Mouse (Mus musculus): Measurements from ENCODE around the gene Cux2. TPM values are rescaled to one million over a fixed set of nuclear protein-coding genes. Genes with fewer than 3 reads are reported as not detected.

Cux2 gene
- total and polyA plus RNA-seq, 3 experiments: 0.11 TPM; not detected in 2

DNA sequence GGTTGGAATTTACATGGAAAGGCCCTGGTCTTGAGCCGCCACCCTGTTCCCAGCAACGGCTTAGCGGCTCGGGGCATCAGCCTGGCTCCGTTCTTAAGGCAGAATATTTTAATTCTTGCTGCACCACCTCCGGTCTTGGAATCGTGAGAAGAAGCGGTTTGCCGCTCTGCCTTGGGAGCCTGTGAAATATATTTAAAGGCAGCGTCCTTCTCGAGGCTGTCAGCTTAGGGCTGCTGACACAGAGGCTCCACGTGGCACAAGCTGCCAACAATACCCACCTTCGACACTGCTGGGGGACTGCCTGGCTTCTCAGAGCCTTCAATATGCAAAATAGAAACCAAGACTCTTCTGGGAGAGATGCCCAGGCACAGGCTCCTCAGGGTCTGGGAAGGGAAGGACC lies 18.7 kb upstream of the Cux2 start:
- ATAC-seq (ENCODE audit: extremely low read depth, insufficient number of reproducible peaks, low FRiP score, poor library complexity, severe bottlenecking) (no peak), DNase-seq (ENCODE audit: low spot score) (no peak)
- Histone ChIP-seq H3K36me3 (replicated peaks) (no peaks in the 10 kb centered on the region), H3K9me3 (replicated peaks) (no peaks in the 10 kb centered on the region), H3K4me1 (ENCODE audit: insufficient read depth, low read depth, low read length) (no peaks in the 10 kb centered on the region), H3K27me3 (ENCODE audit: insufficient read depth, low read length) (no peaks in the 10 kb centered on the region; the same call in 1 of the 2 replicates), H3K4me3 (ENCODE audit: low read depth, low read length) (no peak overlapping the region)
- TF ChIP-seq CTCF (IDR thresholded peaks at IDR 0.05; ENCODE audit: low read depth, low read length) (no peak), GATA2 (IDR thresholded peaks at IDR 0.05; ENCODE audit: borderline replicate concordance, low read depth, low read length) (no peak), POLR2AphosphoS5 (IDR thresholded peaks at IDR 0.05; ENCODE audit: insufficient replicate concordance, low read depth, low read length) (no peak), GATA1 (IDR thresholded peaks at IDR 0.05; ENCODE audit: borderline replicate concordance, low read length) (no peak), TAL1 (conservative IDR thresholded peaks at IDR 0.05; ENCODE audit: low read depth, low read length) (no peak)

DNA sequence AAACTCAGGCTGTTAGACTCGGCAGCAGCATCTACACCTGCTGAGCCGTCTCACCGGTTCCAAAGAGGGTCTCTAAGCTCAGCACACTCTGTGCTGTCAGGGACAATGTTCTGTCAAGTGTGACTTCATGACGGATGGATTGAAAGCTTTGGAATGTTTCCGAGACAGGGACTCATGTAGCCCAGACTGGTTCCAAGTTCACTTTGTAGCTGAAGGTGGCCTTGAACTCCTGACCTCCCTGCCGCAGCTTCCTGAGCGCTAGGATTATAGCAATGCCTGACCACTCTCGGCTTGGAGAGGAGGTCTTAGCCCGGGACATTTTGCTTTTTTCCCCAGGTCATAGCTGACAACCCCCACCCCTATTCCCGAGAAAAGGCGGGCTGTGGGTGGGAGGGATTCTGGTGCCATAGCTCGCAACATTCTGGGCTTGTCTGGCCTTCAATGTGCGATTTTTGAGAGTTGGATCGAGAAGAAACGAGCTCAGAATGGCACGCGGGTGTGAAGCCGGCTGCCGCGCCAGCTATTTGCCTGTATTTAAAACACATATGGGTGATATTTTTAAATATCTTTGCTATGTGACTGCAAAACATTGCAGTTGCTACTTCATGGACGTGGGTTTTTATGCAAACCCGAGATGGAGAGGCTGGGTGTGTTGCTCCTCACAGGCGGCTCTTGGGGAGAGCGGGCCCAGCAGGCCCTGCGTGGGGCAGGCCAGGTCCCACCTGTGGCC lies 13.5 kb upstream of the Cux2 start:
- Histone ChIP-seq H3K4me1 (ENCODE audit: insufficient read depth, low read depth, low read length) (no peaks in the 10 kb centered on the region; the same call in 1 of the 2 replicates), H3K4me3 (ENCODE audit: low read depth, low read length) (no peak overlapping the region), H3K27me3 (ENCODE audit: insufficient read depth, low read length) (peaks cover 2% of the 10 kb centered on the region; the same call in 1 of the 2 replicates), H3K36me3 (replicated peaks) (no peaks in the 10 kb centered on the region), H3K9me3 (replicated peaks) (no peaks in the 10 kb centered on the region)
- TF ChIP-seq CTCF (IDR thresholded peaks at IDR 0.05; ENCODE audit: low read depth, low read length) (no peak), GATA1 (IDR thresholded peaks at IDR 0.05; ENCODE audit: borderline replicate concordance, low read length) (no peak), GATA2 (IDR thresholded peaks at IDR 0.05; ENCODE audit: borderline replicate concordance, low read depth, low read length) (no peak), POLR2AphosphoS5 (IDR thresholded peaks at IDR 0.05; ENCODE audit: insufficient replicate concordance, low read depth, low read length) (no peak), TAL1 (conservative IDR thresholded peaks at IDR 0.05; ENCODE audit: low read depth, low read length) (no peak)
- DNase-seq (ENCODE audit: low spot score) (no peak), ATAC-seq (ENCODE audit: extremely low read depth, insufficient number of reproducible peaks, low FRiP score, poor library complexity, severe bottlenecking) (no peak)

DNA sequence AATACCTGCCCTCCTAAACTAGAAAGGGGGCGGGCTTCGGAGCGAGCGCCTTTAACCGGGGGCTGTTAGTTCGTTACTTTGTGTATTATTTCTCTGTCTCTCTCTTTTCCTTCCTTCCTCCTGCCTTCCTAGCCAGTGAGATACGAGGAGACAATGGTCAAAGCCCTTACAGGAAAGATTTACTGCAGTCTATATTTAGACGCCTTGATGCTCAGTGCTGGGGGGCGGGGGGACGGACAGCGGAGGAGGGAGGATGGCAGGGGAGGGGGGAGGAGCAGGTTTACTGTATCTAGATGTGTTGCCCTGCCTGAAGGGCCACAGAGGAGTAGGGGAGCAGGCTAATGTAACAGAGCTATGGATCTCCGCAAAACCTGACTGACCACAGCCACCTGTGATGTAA lies 12.6 kb upstream of the Cux2 start:
- H3K4me1 ChIP-seq (ENCODE audit: insufficient read depth, low read depth, low read length): no peaks in the 10 kb centered on the region; the same call in 1 of the 2 replicates
- ATAC-seq (ENCODE audit: extremely low read depth, insufficient number of reproducible peaks, low FRiP score, poor library complexity, severe bottlenecking) (no peak), DNase-seq (ENCODE audit: low spot score) (no peak)
- peaks cover 2% of the 10 kb centered on the region; the same call in 1 of the 2 replicates for H3K27me3 ChIP-seq (ENCODE audit: insufficient read depth, low read length)
- peaks cover 2% of the 10 kb centered on the region for H3K9me3 ChIP-seq (replicated peaks)
- TF ChIP-seq GATA2 (IDR thresholded peaks at IDR 0.05; ENCODE audit: borderline replicate concordance, low read depth, low read length) (no peak), CTCF (IDR thresholded peaks at IDR 0.05; ENCODE audit: low read depth, low read length) (no peak), TAL1 (conservative IDR thresholded peaks at IDR 0.05; ENCODE audit: low read depth, low read length) (no peak), GATA1 (IDR thresholded peaks at IDR 0.05; ENCODE audit: borderline replicate concordance, low read length) (no peak), POLR2AphosphoS5 (IDR thresholded peaks at IDR 0.05; ENCODE audit: insufficient replicate concordance, low read depth, low read length) (no peak)
- H3K36me3 ChIP-seq (replicated peaks): no peaks in the 10 kb centered on the region
- H3K4me3 ChIP-seq (ENCODE audit: low read depth, low read length): no peak overlapping the region

DNA sequence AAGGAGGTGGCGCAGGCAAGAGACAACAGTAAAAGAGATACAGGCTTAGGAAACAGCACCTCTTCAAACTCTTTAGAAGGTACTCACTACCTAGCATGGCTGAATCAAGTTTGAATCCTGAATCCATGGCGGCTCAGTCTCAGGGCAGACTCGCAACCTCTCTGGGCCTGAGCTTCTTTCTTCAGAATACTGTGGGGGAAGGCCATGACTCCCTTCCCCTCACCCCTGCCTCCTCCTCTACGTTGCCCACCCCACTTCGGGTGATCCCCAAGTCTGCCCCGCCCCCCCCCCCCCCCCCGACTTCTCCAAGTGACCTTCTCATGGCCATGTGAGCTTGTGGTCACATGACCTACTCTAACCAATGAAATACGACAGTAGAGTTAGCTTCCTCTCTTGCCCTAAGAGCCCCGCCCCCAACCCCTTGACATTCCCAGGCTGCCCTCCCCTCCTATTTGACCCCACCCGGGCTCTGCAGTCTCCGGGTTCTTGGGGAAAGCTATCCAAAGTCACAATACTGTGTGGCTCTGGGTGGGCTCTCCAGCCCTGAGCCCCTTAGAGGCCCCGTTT lies 10.9 kb upstream of the Cux2 start:
- peaks cover 2% of the 10 kb centered on the region; the same call in 1 of the 2 replicates for H3K27me3 ChIP-seq (ENCODE audit: insufficient read depth, low read length)
- no peaks in the 10 kb centered on the region; the same call in 1 of the 2 replicates for H3K4me1 ChIP-seq (ENCODE audit: insufficient read depth, low read depth, low read length)
- H3K36me3 ChIP-seq (replicated peaks): no peaks in the 10 kb centered on the region
- H3K4me3 ChIP-seq (ENCODE audit: low read depth, low read length): no peak overlapping the region
- DNase-seq (ENCODE audit: low spot score) (no peak), ATAC-seq (ENCODE audit: extremely low read depth, insufficient number of reproducible peaks, low FRiP score, poor library complexity, severe bottlenecking) (no peak)
- peaks cover 3% of the 10 kb centered on the region for H3K9me3 ChIP-seq (replicated peaks)
- TF ChIP-seq TAL1 (conservative IDR thresholded peaks at IDR 0.05; ENCODE audit: low read depth, low read length) (no peak), GATA2 (IDR thresholded peaks at IDR 0.05; ENCODE audit: borderline replicate concordance, low read depth, low read length) (no peak), POLR2AphosphoS5 (IDR thresholded peaks at IDR 0.05; ENCODE audit: insufficient replicate concordance, low read depth, low read length) (no peak), GATA1 (IDR thresholded peaks at IDR 0.05; ENCODE audit: borderline replicate concordance, low read length) (no peak), CTCF (IDR thresholded peaks at IDR 0.05; ENCODE audit: low read depth, low read length) (no peak)

DNA sequence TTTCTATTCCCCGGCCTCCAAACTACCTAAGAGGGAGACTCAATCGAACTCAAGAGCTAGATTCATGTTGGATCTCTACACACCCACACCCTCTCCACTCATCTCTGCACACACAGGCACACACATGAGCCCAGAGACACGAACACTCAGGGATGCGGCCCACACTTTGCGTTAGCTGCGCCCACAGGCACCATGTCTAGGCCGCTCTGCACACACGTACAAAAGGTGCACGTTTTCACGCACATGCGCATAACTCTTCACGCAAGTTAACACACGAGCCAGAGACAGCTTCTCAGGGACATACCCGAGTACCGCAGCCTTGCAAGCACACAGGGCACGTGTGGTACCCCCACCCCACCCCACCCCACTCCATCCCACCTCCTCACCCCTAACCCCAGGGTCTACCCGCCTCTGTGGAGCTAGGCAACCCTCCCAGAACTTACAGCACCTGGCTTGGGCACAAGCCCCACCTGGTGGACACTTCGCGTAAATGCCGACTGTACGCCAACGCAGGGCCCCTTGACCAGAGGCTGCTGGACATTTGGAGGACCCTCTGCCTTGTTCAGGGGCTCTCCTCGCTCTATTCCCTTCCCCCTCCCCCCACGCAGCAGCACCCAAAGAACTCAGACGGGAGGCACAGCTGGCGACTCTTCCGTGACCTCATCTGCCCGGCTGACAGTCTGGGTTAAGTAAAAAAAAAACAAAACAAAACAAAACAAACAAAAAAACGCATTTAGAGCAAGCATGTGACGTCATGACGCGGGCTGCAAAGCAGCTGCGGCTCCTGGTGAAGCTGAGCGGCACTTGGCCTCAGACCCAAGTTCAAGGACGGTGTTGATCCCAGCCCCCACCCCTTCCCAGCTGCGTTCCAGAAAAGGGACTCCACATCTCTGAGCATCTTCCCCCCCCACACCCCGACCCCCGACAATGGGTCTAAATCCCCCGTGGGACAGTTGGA lies 9.4 kb upstream of the Cux2 start:
- Histone ChIP-seq H3K36me3 (replicated peaks) (no peaks in the 10 kb centered on the region), H3K27me3 (ENCODE audit: insufficient read depth, low read length) (peaks cover 2% of the 10 kb centered on the region; the same call in 1 of the 2 replicates), H3K9me3 (replicated peaks) (peaks cover 3% of the 10 kb centered on the region), H3K4me1 (ENCODE audit: insufficient read depth, low read depth, low read length) (no peaks in the 10 kb centered on the region; the same call in 1 of the 2 replicates), H3K4me3 (ENCODE audit: low read depth, low read length) (no peak overlapping the region)
- DNase-seq (ENCODE audit: low spot score): peak; percentile 31
- peak; percentile 9; the same call in 1 of the 2 replicates for TF ChIP-seq CTCF (IDR thresholded peaks at IDR 0.05; ENCODE audit: low read depth, low read length)
- TF ChIP-seq TAL1 (conservative IDR thresholded peaks at IDR 0.05; ENCODE audit: low read depth, low read length): no peak
- no peak for ATAC-seq (ENCODE audit: extremely low read depth, insufficient number of reproducible peaks, low FRiP score, poor library complexity, severe bottlenecking)

All from G1E (cell line).